Mouse (Mus musculus): ENCODE results near the gene Prpf3. TPM values are rescaled to one million over a fixed set of nuclear protein-coding genes. Genes with fewer than 3 reads are reported as not detected.
A peak's percentile ranks its signal among the peaks of the same experiment; 100 is the strongest.

Prpf3 gene
- polyA plus RNA-seq (2011; ENCODE audit: insufficient read depth, insufficient read length, low read depth, missing spikeins): 92.4 and 100 TPM in 2 replicates

DNA sequence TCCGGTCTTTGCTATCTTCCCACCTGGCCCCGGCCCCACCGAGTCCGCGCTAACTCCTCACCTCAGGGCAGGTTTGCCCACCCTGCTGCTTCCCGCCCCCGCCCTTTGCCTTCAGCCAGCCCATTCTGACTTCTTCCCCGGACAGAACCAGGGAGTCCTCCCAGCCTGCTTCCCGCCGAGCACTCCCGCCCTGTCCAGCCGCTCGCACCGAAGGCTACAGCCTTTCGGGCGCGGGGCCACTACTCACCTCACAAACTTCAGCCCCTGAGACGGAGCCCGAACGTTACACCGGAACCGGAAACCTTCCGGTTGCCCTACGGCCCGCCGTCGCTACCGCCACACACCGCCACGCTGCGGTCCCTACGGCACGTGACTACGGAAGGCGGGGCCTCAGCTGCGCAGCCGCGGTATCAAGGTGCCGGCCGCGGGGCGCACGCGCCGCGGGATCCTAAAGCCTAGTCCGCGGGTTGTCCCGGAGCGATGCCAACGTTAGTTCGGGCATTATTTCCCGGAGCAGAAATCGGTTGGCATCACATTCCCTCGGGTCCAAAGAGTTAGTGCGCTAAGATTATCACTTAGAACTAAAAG lies at the start of gene Prpf3:
Prpf3 (minus strand) TSS at position 384 of the 588 bp plus-strand sequence.
- TF ChIP-seq CTCF (IDR thresholded peaks at IDR 0.05; ENCODE audit: low read depth, low read length) (no peak), POLR2A (IDR thresholded peaks at IDR 0.05; ENCODE audit: insufficient read depth, low read length) (peak; percentile 88), EP300 (IDR thresholded peaks at IDR 0.05; ENCODE audit: insufficient read depth, low read depth, low read length) (peak; percentile 40; the same call in 1 of the 2 replicates)
- Histone ChIP-seq H3K9ac (ENCODE audit: low read depth, poor library complexity, severe bottlenecking) (peak within 1 kb of the TSS; percentile 93), H3K4me1 (ENCODE audit: control insufficient read depth, insufficient read depth, low read length) (no peaks in the 10 kb centered on the region)

DNA sequence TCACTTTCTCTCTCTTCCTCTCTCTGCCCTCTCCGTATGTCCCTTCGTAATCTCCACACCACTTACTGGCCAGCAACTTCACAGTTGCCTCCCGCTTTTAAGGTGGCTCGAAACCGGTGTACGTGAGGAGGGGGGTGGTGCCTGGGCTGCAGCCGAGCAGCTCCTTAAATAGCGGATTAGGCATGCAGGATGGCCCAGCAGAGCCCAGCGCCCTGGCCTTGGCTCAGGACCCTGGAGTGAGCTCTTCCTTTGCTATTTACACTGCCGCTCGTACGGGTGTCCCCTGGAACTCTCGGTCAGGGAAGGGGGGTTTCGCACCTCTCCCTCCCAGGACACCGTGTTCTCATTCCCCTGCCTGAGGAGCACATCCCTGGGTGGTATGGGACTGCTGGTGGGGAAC lies 48.9 kb upstream of the Prpf3 start, which contains the start of gene Car14:
Car14 (minus strand) TSS at position 124 of the 400 bp plus-strand sequence.
- Histone ChIP-seq H3K27me3 (ENCODE audit: control insufficient read depth, insufficient read depth, low read length, poor library complexity, severe bottlenecking) (0 out of 2 replicates have a peak, but pooled peaks cover 6% of the 10 kb centered on the region), H3K27ac (ENCODE audit: insufficient read depth, low read length) (no peak within 1 kb of the TSS), H3K9ac (ENCODE audit: low read depth, poor library complexity, severe bottlenecking) (peak within 1 kb of the TSS; percentile 11), H3K36me3 (ENCODE audit: control insufficient read depth, insufficient read depth, low read length, poor library complexity, severe bottlenecking) (no peaks in the 10 kb centered on the region), H3K9me3 (replicated peaks; ENCODE audit: control insufficient read depth, insufficient read depth, low read length, poor library complexity, severe bottlenecking) (no peaks in the 10 kb centered on the region), H3K4me3 (ENCODE audit: low read depth, low read length) (peak within 1 kb of the TSS; percentile 57), H3K4me1 (ENCODE audit: control insufficient read depth, insufficient read depth, low read length) (peaks cover 4% of the 10 kb centered on the region)
- TF ChIP-seq EP300 (IDR thresholded peaks at IDR 0.05; ENCODE audit: insufficient read depth, low read depth, low read length) (no peak), POLR2A (IDR thresholded peaks at IDR 0.05; ENCODE audit: insufficient read depth, low read length) (no peak), CTCF (IDR thresholded peaks at IDR 0.05; ENCODE audit: low read depth, low read length) (no peak)

More for the DNA sequence above, at the start of gene Prpf3:
- peak within 1 kb of the TSS; percentile 82 for H3K27ac ChIP-seq (ENCODE audit: insufficient read depth, low read length)
- no peaks in the 10 kb centered on the region for H3K9me3 ChIP-seq (replicated peaks; ENCODE audit: control insufficient read depth, insufficient read depth, low read length, poor library complexity, severe bottlenecking)
- no peaks in the 10 kb centered on the region for H3K27me3 ChIP-seq (ENCODE audit: control insufficient read depth, insufficient read depth, low read length, poor library complexity, severe bottlenecking)
- peak within 1 kb of the TSS; percentile 73 for H3K4me3 ChIP-seq (ENCODE audit: low read depth, low read length)
- peaks cover 26% of the 10 kb centered on the region for H3K36me3 ChIP-seq (ENCODE audit: control insufficient read depth, insufficient read depth, low read length, poor library complexity, severe bottlenecking)

DNA sequence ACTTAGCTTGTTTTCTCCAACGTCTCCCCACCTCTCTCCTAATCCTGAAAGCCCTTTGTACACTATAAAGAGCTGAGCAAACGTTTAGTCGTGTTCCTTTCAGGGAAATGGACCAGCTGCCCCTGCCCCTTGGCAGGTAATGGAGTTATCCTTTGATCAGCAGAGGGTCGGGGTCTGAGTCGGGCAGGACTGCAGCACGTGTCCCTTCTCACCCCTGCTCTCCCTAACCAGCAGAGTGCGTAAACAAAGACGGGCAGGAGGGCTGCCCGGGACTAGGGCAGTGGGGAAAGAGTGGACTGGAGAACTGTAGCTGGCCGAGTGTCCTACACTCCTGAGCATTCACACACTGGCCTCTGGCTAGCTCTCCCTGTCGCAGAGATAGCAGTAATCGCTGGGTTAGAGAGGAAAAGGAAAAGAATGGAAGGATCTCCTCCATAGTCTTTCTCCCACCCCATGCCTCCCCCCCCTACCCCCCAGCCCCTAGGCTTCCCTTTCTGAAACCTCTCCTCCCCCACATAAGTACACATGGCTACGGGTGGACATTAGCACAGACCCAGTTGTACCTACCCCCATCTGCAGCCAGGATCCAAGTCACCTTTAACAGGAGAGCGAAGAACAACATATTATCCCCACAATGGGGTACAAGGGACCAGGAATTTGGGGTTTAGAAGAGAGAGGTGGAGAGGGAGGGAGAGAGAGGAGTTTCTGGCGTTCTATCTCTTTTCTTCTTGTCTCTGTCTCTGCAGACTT lies 48.2 kb upstream of the Prpf3 start:
- peaks cover 4% of the 10 kb centered on the region for H3K4me1 ChIP-seq (ENCODE audit: control insufficient read depth, insufficient read depth, low read length)
- peak overlapping the region; percentile 11; the same call in 1 of the 2 replicates for H3K9ac ChIP-seq (ENCODE audit: low read depth, poor library complexity, severe bottlenecking)
- no peak for TF ChIP-seq CTCF (IDR thresholded peaks at IDR 0.05; ENCODE audit: low read depth, low read length)
- TF ChIP-seq EP300 (IDR thresholded peaks at IDR 0.05; ENCODE audit: insufficient read depth, low read depth, low read length): no peak
- TF ChIP-seq POLR2A (IDR thresholded peaks at IDR 0.05; ENCODE audit: insufficient read depth, low read length): no peak
- H3K36me3 ChIP-seq (ENCODE audit: control insufficient read depth, insufficient read depth, low read length, poor library complexity, severe bottlenecking): no peaks in the 10 kb centered on the region
- 0 out of 2 replicates have a peak, but pooled peaks cover 6% of the 10 kb centered on the region for H3K27me3 ChIP-seq (ENCODE audit: control insufficient read depth, insufficient read depth, low read length, poor library complexity, severe bottlenecking)
- H3K9me3 ChIP-seq (replicated peaks; ENCODE audit: control insufficient read depth, insufficient read depth, low read length, poor library complexity, severe bottlenecking): no peaks in the 10 kb centered on the region
- peak overlapping the region; percentile 6; the same call in 1 of the 2 replicates for H3K4me3 ChIP-seq (ENCODE audit: low read depth, low read length)
- H3K27ac ChIP-seq (ENCODE audit: insufficient read depth, low read length): no peak overlapping the region

DNA sequence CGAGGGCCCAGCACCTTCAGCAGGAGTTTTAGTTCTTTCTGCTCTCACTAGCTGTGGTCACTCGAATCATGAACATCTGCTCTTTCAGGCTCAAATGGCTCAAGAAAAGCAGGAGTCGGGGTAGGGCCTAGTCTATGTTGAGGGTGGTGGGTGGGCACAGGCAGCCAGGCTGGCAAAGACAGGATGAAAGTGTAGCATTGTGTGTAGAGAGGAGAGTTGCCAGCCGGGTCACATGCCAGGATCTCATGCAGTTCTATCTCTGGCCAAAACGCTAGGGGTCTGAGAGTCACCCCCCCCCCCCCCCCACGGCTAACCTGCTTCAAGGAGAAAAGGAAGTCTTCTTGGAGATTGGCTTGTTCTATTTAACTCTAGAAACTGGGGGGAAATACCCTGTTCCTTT lies 47.0 kb upstream of the Prpf3 start:
- H3K36me3 ChIP-seq (ENCODE audit: control insufficient read depth, insufficient read depth, low read length, poor library complexity, severe bottlenecking): no peaks in the 10 kb centered on the region
- no peak overlapping the region for H3K27ac ChIP-seq (ENCODE audit: insufficient read depth, low read length)
- H3K9me3 ChIP-seq (replicated peaks; ENCODE audit: control insufficient read depth, insufficient read depth, low read length, poor library complexity, severe bottlenecking): no peaks in the 10 kb centered on the region
- H3K9ac ChIP-seq (ENCODE audit: low read depth, poor library complexity, severe bottlenecking): no peak overlapping the region
- no peak overlapping the region for H3K4me3 ChIP-seq (ENCODE audit: low read depth, low read length)
- TF ChIP-seq POLR2A (IDR thresholded peaks at IDR 0.05; ENCODE audit: insufficient read depth, low read length) (no peak), EP300 (IDR thresholded peaks at IDR 0.05; ENCODE audit: insufficient read depth, low read depth, low read length) (no peak), CTCF (IDR thresholded peaks at IDR 0.05; ENCODE audit: low read depth, low read length) (no peak)
- peaks cover 4% of the 10 kb centered on the region for H3K4me1 ChIP-seq (ENCODE audit: control insufficient read depth, insufficient read depth, low read length)
- 0 out of 2 replicates have a peak, but pooled peaks cover 6% of the 10 kb centered on the region for H3K27me3 ChIP-seq (ENCODE audit: control insufficient read depth, insufficient read depth, low read length, poor library complexity, severe bottlenecking)

DNA sequence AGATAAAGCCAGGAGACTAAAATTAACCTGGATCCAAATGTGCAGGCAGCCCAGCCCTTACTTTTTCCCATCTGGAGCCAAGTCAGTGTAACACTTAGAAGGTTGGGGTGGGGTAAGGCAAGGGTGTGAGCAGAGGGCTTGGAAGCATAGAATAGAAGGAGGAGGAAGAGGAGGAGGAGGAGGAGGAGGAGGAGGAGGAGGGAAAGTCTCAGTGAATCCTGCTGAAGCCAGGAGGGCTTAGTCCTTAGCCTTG lies 46.6 kb upstream of the Prpf3 start:
- H3K27ac ChIP-seq (ENCODE audit: insufficient read depth, low read length): no peak overlapping the region
- no peak for TF ChIP-seq CTCF (IDR thresholded peaks at IDR 0.05; ENCODE audit: low read depth, low read length)
- TF ChIP-seq EP300 (IDR thresholded peaks at IDR 0.05; ENCODE audit: insufficient read depth, low read depth, low read length): no peak
- no peak for TF ChIP-seq POLR2A (IDR thresholded peaks at IDR 0.05; ENCODE audit: insufficient read depth, low read length)
- no peaks in the 10 kb centered on the region; the same call in 1 of the 2 replicates for H3K36me3 ChIP-seq (ENCODE audit: control insufficient read depth, insufficient read depth, low read length, poor library complexity, severe bottlenecking)
- H3K9ac ChIP-seq (ENCODE audit: low read depth, poor library complexity, severe bottlenecking): no peak overlapping the region
- 0 out of 2 replicates have a peak, but pooled peaks cover 6% of the 10 kb centered on the region for H3K27me3 ChIP-seq (ENCODE audit: control insufficient read depth, insufficient read depth, low read length, poor library complexity, severe bottlenecking)
- no peaks in the 10 kb centered on the region for H3K9me3 ChIP-seq (replicated peaks; ENCODE audit: control insufficient read depth, insufficient read depth, low read length, poor library complexity, severe bottlenecking)
- peaks cover 4% of the 10 kb centered on the region for H3K4me1 ChIP-seq (ENCODE audit: control insufficient read depth, insufficient read depth, low read length)
- H3K4me3 ChIP-seq (ENCODE audit: low read depth, low read length): no peak overlapping the region

Measured in ES-Bruce4 (cell line).